Mouse (Mus musculus) heart, postnatal 0 days (tissue): Measurements from ENCODE around the gene Gzmm. TPM values are rescaled to one million over a fixed set of nuclear protein-coding genes. Genes with fewer than 3 reads are reported as not detected.
A peak's percentile ranks its signal among the peaks of the same experiment; 100 is the strongest.

Experiments used
- ATAC-seq: fragments of 200-750 bp; cut with Nextera tagmentation; 2 replicates; pipeline ENCODE4 v1.8.0; 2017; ENCODE audit warnings: low read depth, moderate number of reproducible peaks, moderate library complexity; ENCODE audit not compliant: insufficient read depth
- DNase-seq: peaks from one replicate; pipeline ENCODE4 v3.0.0-alpha.2; 2016; ENCODE audit warnings: low spot score
- H3K27ac ChIP-seq: fragments of 300-500 bp; sonication (generic); 2 replicates; pipeline ENCODE4 v1.5.1; 2014; ENCODE audit warnings: low read depth, mild to moderate bottlenecking
- H3K27me3 ChIP-seq: fragments of 300-500 bp; sonication (generic); 2 replicates; pipeline ENCODE4 v1.6.1; 2014; ENCODE audit warnings: low read length, mixed read lengths; ENCODE audit not compliant: control insufficient read depth, insufficient read depth
- H3K36me3 ChIP-seq: fragments of 300-500 bp; sonication (generic); replicated peaks from 2 replicates; pipeline ENCODE4 v1.6.1; 2014; ENCODE audit warnings: low read length, mixed read lengths; ENCODE audit not compliant: control insufficient read depth, insufficient read depth
- H3K4me1 ChIP-seq: fragments of 300-500 bp; sonication (generic); 2 replicates; pipeline ENCODE4 v1.6.1; 2014; ENCODE audit warnings: antibody characterized with exemption; ENCODE audit not compliant: control insufficient read depth, insufficient read depth
- H3K4me2 ChIP-seq: fragments of 300-500 bp; sonication (generic); 2 replicates; pipeline ENCODE4 v1.6.1; 2014; ENCODE audit warnings: low read depth, mild to moderate bottlenecking, low read length, moderate library complexity
- H3K4me3 ChIP-seq: fragments of 300-500 bp; sonication (generic); 2 replicates; pipeline ENCODE4 v1.5.1; 2014; ENCODE audit warnings: low read depth, low read length
- H3K9ac ChIP-seq: fragments of 300-500 bp; sonication (generic); replicated peaks from 2 replicates; pipeline ENCODE4 v1.6.1; 2014; ENCODE audit warnings: low read depth, low read length, mixed read lengths
- H3K9me3 ChIP-seq: fragments of 300-500 bp; sonication (generic); replicated peaks from 2 replicates; pipeline ENCODE4 v1.6.1; 2016; ENCODE audit warnings: low read length; ENCODE audit not compliant: control insufficient read depth
- CTCF ChIP-seq: IDR thresholded peaks from 2 replicates; pipeline ENCODE4 v1.5.1; 2016; ENCODE audit warnings: antibody characterized with exemption, control low read depth, low read depth
- EP300 ChIP-seq: IDR thresholded peaks from 2 replicates; pipeline ENCODE4 v1.6.1; 2016; ENCODE audit warnings: antibody characterized with exemption, low read depth
- WGBS: fragments of 180-500 bp; shearing (Covaris S2); extraction: QIAGEN DNeasy Blood & Tissue Kit; methylation state at CpG from one replicate; pipeline ENCODE4 v1.1.7; 2014; 5-methylcytosine and 5-hydroxymethylcytosine counted together
- polyA plus RNA-seq: library from polyadenylated mRNA; unstranded; fragments of >200 nt; fragmentation: Nextera tagmentation; extraction: Ambion mirVana; gene quantifications from 2 replicates; pipeline ENCODE4 v1.2.1, GENCODE M21; 2015
- total RNA-seq: library from RNA; depleted of rRNA; stranded (reverse); fragments of >200 nt; gene quantifications from 2 replicates; pipeline ENCODE4 v1.2.3, GENCODE M21; 2014; ENCODE audit warnings: low replicate concordance

Gzmm gene
- total and polyA plus RNA-seq, 2 experiments from 2014 or later, result 2.4 to 2.8 TPM

GRCm38 (mm10) chr10:79716988-79717355 is 28.2 kb downstream of the Gzmm start:
- Histone ChIP-seq H3K27ac (no peak overlapping the region), H3K9ac (no peak overlapping the region), H3K4me3 (peak overlapping the region; percentile 69), H3K9me3 (no peaks in the 10 kb centered on the region), H3K27me3 (peaks cover 52% of the 10 kb centered on the region), H3K4me1 (peaks cover 13% of the 10 kb centered on the region; the same call in 1 of the 2 replicates), H3K36me3 (peaks cover 2% of the 10 kb centered on the region; the same call in 1 of the 2 replicates), H3K4me2 (peak overlapping the region; percentile 95)
- ATAC-seq (no peak), DNase-seq (no peak)
- TF ChIP-seq EP300 (no peak), CTCF (no peak)
- under 1% methylated on average over 41 of the region's 44 CpGs for WGBS

GRCm38 (mm10) chr10:79717640-79718357 is 29.0 kb downstream of the Gzmm start:
- no peak overlapping the region for H3K27ac ChIP-seq
- ATAC-seq, result peak; percentile 25; the same call in 1 of the 2 replicates
- no peaks in the 10 kb centered on the region for H3K36me3 ChIP-seq
- no peak overlapping the region for H3K9ac ChIP-seq
- 5% methylated on average over 43 of the region's 43 CpGs for WGBS
- peak overlapping the region; percentile 69; the same call in 1 of the 2 replicates for H3K4me3 ChIP-seq
- peak overlapping the region; percentile 95 for H3K4me2 ChIP-seq
- TF ChIP-seq EP300 (no peak), CTCF (no peak)
- H3K9me3 ChIP-seq, result no peaks in the 10 kb centered on the region
- H3K4me1 ChIP-seq, result peaks cover 13% of the 10 kb centered on the region; the same call in 1 of the 2 replicates
- H3K27me3 ChIP-seq, result peaks cover 52% of the 10 kb centered on the region
- peak; percentile 56 for DNase-seq

GRCm38 (mm10) chr10:79721089-79721488 is 32.3 kb downstream of the Gzmm start:
- Histone ChIP-seq H3K9ac (no peak overlapping the region), H3K27ac (no peak overlapping the region), H3K27me3 (peaks cover 36% of the 10 kb centered on the region), H3K36me3 (no peaks in the 10 kb centered on the region), H3K4me2 (no peak overlapping the region), H3K4me1 (peaks cover 24% of the 10 kb centered on the region; the same call in 1 of the 2 replicates), H3K9me3 (no peaks in the 10 kb centered on the region), H3K4me3 (no peak overlapping the region)
- DNase-seq, result no peak
- ATAC-seq, result no peak
- TF ChIP-seq EP300, result no peak
- WGBS, result 46% methylated on average over 5 of the region's 5 CpGs

GRCm38 (mm10) chr10:79723047-79723446 is 34.2 kb downstream of the Gzmm start:
- Histone ChIP-seq H3K9me3 (no peaks in the 10 kb centered on the region), H3K27me3 (peaks cover 17% of the 10 kb centered on the region; the same call in 1 of the 2 replicates), H3K27ac (no peak overlapping the region), H3K36me3 (no peaks in the 10 kb centered on the region), H3K9ac (no peak overlapping the region), H3K4me3 (no peak overlapping the region), H3K4me1 (peaks cover 12% of the 10 kb centered on the region; the same call in 1 of the 2 replicates), H3K4me2 (no peak overlapping the region)
- WGBS, result 55% methylated on average over 6 of the region's 6 CpGs
- TF ChIP-seq EP300, result no peak
- TF ChIP-seq CTCF, result no peak
- DNase-seq (no peak), ATAC-seq (no peak)

- Histone ChIP-seq H3K4me1 (peaks cover 12% of the 10 kb centered on the region; the same call in 1 of the 2 replicates), H3K36me3 (no peaks in the 10 kb centered on the region), H3K9me3 (no peaks in the 10 kb centered on the region), H3K4me3 (no peak overlapping the region), H3K9ac (no peak overlapping the region), H3K27me3 (peaks cover 10% of the 10 kb centered on the region; the same call in 1 of the 2 replicates), H3K27ac (no peak overlapping the region), H3K4me2 (no peak overlapping the region)
- TF ChIP-seq CTCF (no peak), EP300 (no peak)
- no peak for DNase-seq
- WGBS, result 48% methylated on average over 7 of the region's 7 CpGs
- peak; percentile 69 for ATAC-seq
Measured at GRCm38 (mm10) chr10:79723692-79724091, 34.9 kb downstream of the Gzmm start.

GRCm38 (mm10) chr10:79726090-79726489 is 37.3 kb downstream of the Gzmm start:
- ATAC-seq, result no peak
- Histone ChIP-seq H3K4me1 (peaks cover 18% of the 10 kb centered on the region), H3K9ac (no peak overlapping the region), H3K9me3 (no peaks in the 10 kb centered on the region), H3K4me3 (no peak overlapping the region), H3K27me3 (no peaks in the 10 kb centered on the region), H3K27ac (no peak overlapping the region), H3K4me2 (no peak overlapping the region), H3K36me3 (no peaks in the 10 kb centered on the region)
- DNase-seq, result no peak
- TF ChIP-seq EP300 (no peak), CTCF (peak; percentile 44)
- 41% methylated on average over 11 of the region's 11 CpGs for WGBS
